Mouse (Mus musculus) limb, embryonic 12.5 days (tissue): ENCODE results near the gene Hs3st5. TPM values are rescaled to one million over a fixed set of nuclear protein-coding genes. Genes with fewer than 3 reads are reported as not detected.

Experiments
- ATAC-seq: fragments of 200-750 bp; cut with Nextera tagmentation; 2 replicates; pipeline ENCODE4 v1.8.0; 2017; ENCODE audit warnings: low read depth, moderate TSS enrichment; ENCODE audit not compliant: insufficient number of reproducible peaks, insufficient read depth, low FRiP score, low TSS enrichment
- H3K27ac ChIP-seq: fragments of 300-500 bp; sonication (generic); 2 replicates; pipeline ENCODE4 v1.5.1; 2016; ENCODE audit warnings: mild to moderate bottlenecking, moderate library complexity
- H3K27me3 ChIP-seq: fragments of 300-500 bp; sonication (generic); 2 replicates; pipeline ENCODE4 v1.6.1; 2016; ENCODE audit warnings: mild to moderate bottlenecking, moderate library complexity
- H3K36me3 ChIP-seq: fragments of 300-500 bp; sonication (generic); 2 replicates; pipeline ENCODE4 v1.6.1; 2016; ENCODE audit warnings: mild to moderate bottlenecking, moderate library complexity
- H3K4me1 ChIP-seq: fragments of 300-500 bp; sonication (generic); replicated peaks from 2 replicates; pipeline ENCODE4 v1.6.1; 2016
- H3K4me2 ChIP-seq: fragments of 300-500 bp; sonication (generic); 2 replicates; pipeline ENCODE4 v1.6.1; 2016; ENCODE audit warnings: mild to moderate bottlenecking, moderate library complexity
- H3K4me3 ChIP-seq: fragments of 300-500 bp; sonication (generic); replicated peaks from 2 replicates; pipeline ENCODE4 v1.5.1; 2016; ENCODE audit warnings: mild to moderate bottlenecking
- H3K9ac ChIP-seq: fragments of 300-500 bp; sonication (generic); replicated peaks from 2 replicates; pipeline ENCODE4 v1.6.1; 2016; ENCODE audit warnings: mild to moderate bottlenecking, moderate library complexity
- H3K9me3 ChIP-seq: fragments of 300-500 bp; sonication (generic); 2 replicates; pipeline ENCODE4 v1.6.1; 2016; ENCODE audit warnings: mild to moderate bottlenecking, moderate library complexity
- WGBS: fragments of 180-500 bp; shearing (Covaris S2); methylation state at CpG from one replicate; pipeline ENCODE4 v1.1.7; 2016; 5-methylcytosine and 5-hydroxymethylcytosine counted together
- polyA plus RNA-seq: library from polyadenylated mRNA; unstranded; fragments of >200 nt; fragmentation: Nextera tagmentation; extraction: Ambion mirVana; gene quantifications from 2 replicates; pipeline ENCODE4 v1.2.1, GENCODE M21; 2016

Gene Hs3st5
- polyA plus RNA-seq, 1 experiment from 2014 or later = 1.4 TPM

DNA sequence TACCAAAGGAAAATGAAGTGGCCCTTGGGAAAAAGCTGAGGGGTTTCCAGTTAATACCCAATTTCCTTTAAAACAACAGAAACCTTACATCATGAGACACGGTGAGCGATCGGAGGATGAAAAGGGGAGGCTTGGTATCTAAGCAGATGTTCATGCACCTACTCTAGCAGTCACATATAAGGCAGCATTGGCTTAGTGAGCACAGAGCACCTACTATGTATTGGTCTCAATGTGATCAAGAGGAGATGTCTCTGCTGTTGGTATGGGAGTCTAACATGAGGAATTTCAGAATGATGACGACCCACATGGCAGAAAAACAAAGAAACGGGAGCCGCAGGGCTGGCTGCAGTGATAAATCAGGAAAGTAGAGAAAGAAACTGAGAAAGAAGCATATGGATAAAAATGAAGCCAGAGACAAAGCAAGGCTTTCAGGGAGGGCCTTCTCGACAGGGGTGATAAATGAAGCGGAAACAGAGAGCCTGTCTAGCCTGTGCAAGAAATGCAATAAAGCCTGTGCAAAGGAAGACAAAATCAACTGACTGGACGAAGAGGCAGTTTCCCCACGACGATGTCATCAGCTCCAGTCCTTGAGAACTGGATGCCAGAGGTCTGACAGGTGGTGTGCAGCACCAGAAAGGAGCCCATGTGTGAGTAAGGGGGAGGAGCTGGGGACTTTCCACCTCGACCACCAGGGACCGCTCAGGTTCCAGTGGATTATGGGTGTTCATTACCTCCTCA is 222.9 kb downstream of the Hs3st5 start:
- Histone ChIP-seq H3K9me3 (no peaks in the 10 kb centered on the region), H3K27me3 (no peaks in the 10 kb centered on the region), H3K4me2 (no peak overlapping the region), H3K9ac (no peak overlapping the region), H3K4me3 (no peak overlapping the region), H3K4me1 (no peaks in the 10 kb centered on the region), H3K36me3 (no peaks in the 10 kb centered on the region), H3K27ac (no peak overlapping the region)
- ATAC-seq = no peak
- 62% methylated on average over 13 of the region's 13 CpGs for WGBS

DNA sequence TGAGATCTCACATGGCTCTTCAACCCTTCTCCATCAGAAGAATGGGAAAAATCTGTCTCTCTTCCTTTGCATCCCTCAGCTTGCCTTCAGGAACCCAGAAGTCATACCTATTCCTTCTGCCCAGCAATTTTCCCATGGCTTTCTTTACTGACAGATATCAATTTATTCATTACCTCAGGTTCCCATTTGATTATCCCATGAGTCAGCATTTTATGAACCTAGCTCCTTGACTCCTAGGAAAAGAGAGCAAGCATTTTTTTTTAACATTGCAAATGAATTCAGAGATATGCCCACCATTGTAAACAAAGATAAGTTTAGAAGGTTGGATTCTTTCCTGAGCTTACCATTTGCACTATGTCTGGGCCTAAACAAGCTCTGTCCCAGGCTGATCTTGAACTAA is 232.8 kb downstream of the Hs3st5 start:
- H3K27me3 ChIP-seq = no peaks in the 10 kb centered on the region

DNA sequence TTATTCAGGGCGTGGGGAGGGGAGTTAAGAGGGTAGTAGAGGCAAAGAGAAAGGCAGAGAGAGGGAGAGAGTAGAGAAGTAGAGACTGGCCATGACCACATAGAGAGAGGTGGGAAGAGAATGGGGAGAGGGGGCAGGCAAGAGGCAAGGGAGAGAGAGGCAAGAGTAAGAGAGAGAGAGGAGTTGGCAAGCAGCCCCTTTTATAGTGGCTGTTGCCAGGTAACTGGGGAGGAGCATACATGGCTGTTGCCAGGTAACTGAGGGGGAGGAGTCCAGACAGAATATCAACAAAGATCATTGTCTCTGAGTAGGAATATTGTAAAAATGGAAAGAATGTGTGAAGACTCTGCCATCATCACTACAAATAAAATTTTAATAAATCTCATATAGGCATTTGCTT is 243.4 kb downstream of the Hs3st5 start:
- no peaks in the 10 kb centered on the region for H3K36me3 ChIP-seq
- H3K9ac ChIP-seq = no peak overlapping the region
- H3K4me3 ChIP-seq = no peak overlapping the region
- 62% methylated on average over 1 of the region's 1 CpGs for WGBS
- no peaks in the 10 kb centered on the region for H3K9me3 ChIP-seq
- no peak for ATAC-seq
- no peak overlapping the region for H3K27ac ChIP-seq
- no peak overlapping the region for H3K4me2 ChIP-seq
- H3K4me1 ChIP-seq = no peaks in the 10 kb centered on the region
- H3K27me3 ChIP-seq = no peaks in the 10 kb centered on the region

More for the DNA sequence above, 232.8 kb downstream of the Hs3st5 start:
- no peak overlapping the region for H3K27ac ChIP-seq
- no peaks in the 10 kb centered on the region for H3K4me1 ChIP-seq
- H3K9ac ChIP-seq = no peak overlapping the region
- no peak overlapping the region for H3K4me2 ChIP-seq
- no peaks in the 10 kb centered on the region for H3K9me3 ChIP-seq
- no peak overlapping the region for H3K4me3 ChIP-seq
- H3K36me3 ChIP-seq = no peaks in the 10 kb centered on the region
- ATAC-seq = no peak

DNA sequence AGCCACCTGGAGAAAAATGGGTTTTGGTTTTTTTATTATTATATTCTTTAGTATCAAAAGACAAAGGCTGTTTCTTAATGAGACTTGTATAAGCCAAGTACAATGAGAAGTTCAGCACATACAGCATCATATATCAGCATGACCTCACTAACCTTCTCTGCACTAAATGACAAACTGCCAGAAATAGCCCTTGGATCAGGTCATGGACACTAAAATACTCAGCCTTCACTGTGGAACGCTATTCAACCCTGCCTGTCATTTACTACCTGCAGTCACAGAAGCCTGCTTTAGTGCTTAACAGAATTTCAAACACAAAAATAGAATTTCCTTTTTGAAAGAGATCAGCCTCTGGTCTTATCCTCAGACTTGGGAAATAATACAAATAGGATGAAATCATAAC is 247.9 kb downstream of the Hs3st5 start:
- H3K36me3 ChIP-seq = no peaks in the 10 kb centered on the region
- WGBS = 53% methylated on average over 1 of the region's 1 CpGs
- H3K4me3 ChIP-seq = no peak overlapping the region
- ATAC-seq = no peak
- no peak overlapping the region for H3K4me2 ChIP-seq
- no peaks in the 10 kb centered on the region for H3K27me3 ChIP-seq
- H3K9ac ChIP-seq = no peak overlapping the region
- H3K4me1 ChIP-seq = no peaks in the 10 kb centered on the region
- H3K27ac ChIP-seq = no peak overlapping the region
- no peaks in the 10 kb centered on the region for H3K9me3 ChIP-seq

DNA sequence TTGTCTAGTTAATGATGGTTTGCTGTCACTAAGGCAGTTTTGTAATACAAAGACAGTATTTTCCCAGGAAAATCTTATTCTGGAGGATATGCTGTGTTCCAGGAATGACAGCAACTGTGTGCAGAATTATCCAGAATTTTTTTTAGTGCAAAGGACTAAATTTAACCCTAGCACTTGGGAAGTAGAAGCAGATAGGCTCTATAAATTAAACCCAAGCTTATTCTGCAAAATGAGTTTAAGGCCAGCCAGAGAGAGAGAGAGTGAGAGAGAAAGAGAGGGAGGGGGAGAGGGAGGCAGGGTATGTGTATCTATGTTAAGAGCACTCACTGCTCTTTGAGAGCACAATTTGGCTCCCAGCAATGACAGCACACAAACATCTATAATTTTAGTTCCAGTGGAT is 267.0 kb downstream of the Hs3st5 start:
- no peaks in the 10 kb centered on the region for H3K36me3 ChIP-seq
- H3K9ac ChIP-seq = no peak overlapping the region
- H3K27ac ChIP-seq = no peak overlapping the region
- ATAC-seq = no peak
- no peak overlapping the region for H3K4me3 ChIP-seq
- no peaks in the 10 kb centered on the region for H3K9me3 ChIP-seq
- no peaks in the 10 kb centered on the region for H3K4me1 ChIP-seq
- no peak overlapping the region for H3K4me2 ChIP-seq
- H3K27me3 ChIP-seq = no peaks in the 10 kb centered on the region

DNA sequence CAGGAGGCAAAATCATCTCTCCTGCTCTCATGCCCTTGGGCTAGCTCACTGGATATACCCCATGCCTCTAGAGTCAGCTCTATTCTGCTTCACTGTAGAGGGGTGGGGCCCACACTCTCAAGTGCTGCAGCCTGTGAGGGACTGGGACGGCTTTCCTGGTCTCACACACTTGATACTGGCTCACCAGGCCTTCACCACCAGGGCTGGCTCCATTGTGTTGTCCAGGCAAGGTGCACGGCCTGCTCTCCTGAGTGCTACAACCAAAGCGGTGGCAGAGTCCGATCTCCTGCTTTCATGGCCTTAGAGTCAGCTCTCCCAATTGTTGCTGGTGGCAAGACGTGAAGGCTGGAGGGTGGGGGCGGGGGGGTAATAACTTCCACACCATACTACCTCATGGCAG is 268.3 kb downstream of the Hs3st5 start:
- WGBS = 80% methylated on average over 6 of the region's 6 CpGs
- H3K9ac ChIP-seq = no peak overlapping the region

DNA sequence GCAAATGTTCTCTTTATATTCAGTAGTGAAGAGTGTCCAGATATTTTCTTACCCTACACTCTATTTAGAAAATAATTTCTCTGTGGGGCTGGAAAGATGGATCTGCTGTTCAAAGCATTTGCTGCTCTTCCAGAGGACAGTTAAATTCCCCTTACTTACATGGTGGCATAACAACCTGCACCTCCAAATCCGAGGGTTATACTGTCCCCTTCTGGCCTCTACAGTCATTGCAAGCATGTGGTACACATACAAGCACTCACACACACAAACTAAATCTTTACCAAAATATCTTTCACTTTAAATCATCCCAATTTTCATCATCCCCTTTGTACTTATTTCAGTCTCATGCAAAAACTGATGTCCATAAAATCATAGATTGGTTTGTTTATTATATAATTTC is 275.0 kb downstream of the Hs3st5 start:
- Histone ChIP-seq H3K4me1 (no peaks in the 10 kb centered on the region), H3K4me3 (no peak overlapping the region), H3K9me3 (no peaks in the 10 kb centered on the region), H3K27me3 (no peaks in the 10 kb centered on the region), H3K9ac (no peak overlapping the region), H3K36me3 (no peaks in the 10 kb centered on the region), H3K4me2 (no peak overlapping the region), H3K27ac (no peak overlapping the region)
- WGBS = 58% methylated on average over 1 of the region's 1 CpGs
- no peak for ATAC-seq

More for the DNA sequence above, 268.3 kb downstream of the Hs3st5 start:
- ATAC-seq = no peak
- Histone ChIP-seq H3K36me3 (no peaks in the 10 kb centered on the region), H3K27me3 (no peaks in the 10 kb centered on the region), H3K4me1 (no peaks in the 10 kb centered on the region), H3K4me2 (no peak overlapping the region), H3K9me3 (no peaks in the 10 kb centered on the region), H3K27ac (no peak overlapping the region), H3K4me3 (no peak overlapping the region)

DNA sequence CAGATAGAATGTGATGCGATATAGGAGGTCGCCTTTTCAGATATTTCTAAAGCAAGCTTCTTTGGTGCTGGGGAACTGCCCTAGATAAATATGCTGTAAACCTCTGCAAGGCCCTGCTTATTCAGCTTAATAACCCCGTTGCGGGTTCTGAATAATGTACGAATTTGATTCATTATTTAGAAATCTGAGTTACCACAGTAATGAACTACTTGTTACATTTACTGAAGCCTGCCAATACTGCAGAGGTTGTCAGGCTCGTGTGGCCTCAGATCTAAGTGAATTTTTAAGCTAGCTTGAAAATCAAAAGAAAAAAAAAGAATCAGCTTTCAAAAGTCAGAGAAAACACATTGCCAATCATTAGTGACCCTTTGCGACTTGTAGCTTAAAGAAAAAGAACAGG is 280.4 kb downstream of the Hs3st5 start:
- no peak overlapping the region for H3K9ac ChIP-seq
- no peak overlapping the region for H3K4me3 ChIP-seq
- H3K36me3 ChIP-seq = no peaks in the 10 kb centered on the region
- no peaks in the 10 kb centered on the region for H3K27me3 ChIP-seq
- 78% methylated on average over 7 of the region's 7 CpGs for WGBS
- no peak overlapping the region for H3K4me2 ChIP-seq
- no peak for ATAC-seq
- H3K27ac ChIP-seq = no peak overlapping the region
- H3K9me3 ChIP-seq = no peaks in the 10 kb centered on the region
- H3K4me1 ChIP-seq = no peaks in the 10 kb centered on the region

DNA sequence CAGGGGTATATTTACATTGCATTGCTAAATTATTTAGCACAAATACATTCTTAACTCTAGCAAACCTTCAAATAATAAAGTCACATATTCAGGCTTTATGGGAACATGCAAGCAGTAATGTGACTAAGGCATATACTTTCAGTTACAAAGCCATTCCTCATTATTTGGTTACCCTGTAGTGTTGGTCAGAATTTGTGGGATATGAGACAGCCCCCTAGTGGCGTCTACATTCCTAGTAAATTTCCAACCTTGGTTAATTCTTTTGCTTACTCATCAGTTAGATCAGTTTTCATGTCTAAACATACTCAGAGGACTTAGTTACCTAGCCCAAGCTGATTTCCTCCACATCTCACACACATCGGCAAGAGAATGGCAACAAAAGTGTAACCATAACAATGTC is 285.2 kb downstream of the Hs3st5 start:
- H3K27ac ChIP-seq = no peak overlapping the region
- H3K9ac ChIP-seq = no peak overlapping the region
- H3K9me3 ChIP-seq = no peaks in the 10 kb centered on the region
- no peak overlapping the region for H3K4me3 ChIP-seq
- no peaks in the 10 kb centered on the region for H3K27me3 ChIP-seq
- no peaks in the 10 kb centered on the region for H3K4me1 ChIP-seq
- no peak overlapping the region for H3K4me2 ChIP-seq
- WGBS = 45% methylated on average over 2 of the region's 2 CpGs
- H3K36me3 ChIP-seq = no peaks in the 10 kb centered on the region
- ATAC-seq = no peak

DNA sequence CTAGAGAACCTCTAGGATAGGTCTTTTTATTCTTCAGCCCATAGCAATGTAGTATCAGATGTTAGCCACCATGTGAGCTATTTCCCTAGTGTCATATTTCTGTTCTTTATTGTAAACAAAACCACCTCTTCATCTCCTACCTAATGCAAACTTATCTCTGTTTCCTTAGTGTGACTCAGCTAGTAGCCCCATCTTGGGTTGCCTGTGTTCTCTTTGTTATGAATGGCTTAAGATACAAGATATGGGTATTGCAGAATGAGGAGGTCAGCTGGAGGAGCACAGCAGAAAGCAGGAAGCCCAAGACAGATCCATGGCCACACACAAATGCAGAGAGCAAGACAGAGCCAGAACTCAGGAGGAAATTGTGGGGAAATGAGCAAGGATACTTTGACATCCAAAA is 288.7 kb downstream of the Hs3st5 start:
- H3K27ac ChIP-seq = no peak overlapping the region
- no peak overlapping the region for H3K4me3 ChIP-seq
- no peaks in the 10 kb centered on the region for H3K4me1 ChIP-seq
- H3K36me3 ChIP-seq = no peaks in the 10 kb centered on the region
- no peak overlapping the region for H3K4me2 ChIP-seq
- no peak overlapping the region for H3K9ac ChIP-seq
- no peak for ATAC-seq
- no peaks in the 10 kb centered on the region for H3K9me3 ChIP-seq
- no peaks in the 10 kb centered on the region for H3K27me3 ChIP-seq

DNA sequence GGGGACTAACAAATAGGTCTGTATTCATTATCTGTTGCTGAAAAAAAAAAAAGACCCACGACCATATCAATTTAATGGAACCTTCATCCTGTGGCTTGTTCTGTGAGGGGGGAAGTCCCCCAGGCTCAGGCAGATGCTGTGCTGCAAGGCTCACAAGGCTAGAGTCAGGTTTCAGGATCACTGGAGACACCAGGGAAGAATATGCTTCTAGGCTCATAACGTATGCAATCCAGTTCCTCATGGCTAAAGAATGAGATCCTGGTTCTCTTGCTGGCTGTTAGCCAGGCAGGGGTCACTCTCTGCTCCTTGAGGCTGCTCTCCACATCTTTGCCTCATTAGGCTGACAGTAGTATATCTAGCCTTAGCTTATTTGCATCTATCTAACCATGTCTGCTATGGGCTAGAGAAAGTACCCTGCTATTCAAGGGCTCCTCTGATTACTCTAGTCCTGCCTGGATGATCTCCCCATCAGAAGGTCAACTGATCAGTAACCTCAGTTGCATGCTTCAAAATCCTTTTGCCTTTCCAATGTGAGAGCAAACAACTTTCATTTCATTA is 294.4 kb downstream of the Hs3st5 start:
- H3K4me3 ChIP-seq = no peak overlapping the region
- H3K9ac ChIP-seq = no peak overlapping the region
- H3K4me2 ChIP-seq = no peak overlapping the region
- no peaks in the 10 kb centered on the region for H3K36me3 ChIP-seq
- no peak overlapping the region for H3K27ac ChIP-seq
- no peak for ATAC-seq
- 34% methylated on average over 2 of the region's 2 CpGs for WGBS
- H3K9me3 ChIP-seq = no peaks in the 10 kb centered on the region
- no peaks in the 10 kb centered on the region for H3K27me3 ChIP-seq
- H3K4me1 ChIP-seq = 0 out of 2 replicates have a peak, but pooled peaks cover 3% of the 10 kb centered on the region

DNA sequence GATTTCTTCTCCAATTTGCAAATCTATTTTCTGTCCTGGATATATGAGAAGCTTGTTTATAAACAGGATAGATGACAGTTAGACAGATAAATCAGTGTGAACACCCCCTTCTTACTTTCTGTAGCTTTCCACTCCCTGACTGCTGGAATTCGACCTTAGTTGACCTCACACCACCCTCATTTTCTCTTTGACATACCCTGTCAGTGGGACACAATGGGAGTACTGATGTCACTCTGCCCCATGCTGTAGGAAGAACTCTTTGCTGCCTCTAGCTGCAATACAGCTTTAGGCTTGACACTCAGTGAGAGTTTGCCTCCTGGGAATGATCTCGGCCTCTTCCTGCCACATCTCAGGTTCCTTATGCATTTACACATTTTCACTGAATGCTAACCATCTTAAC is 297.1 kb downstream of the Hs3st5 start:
- Histone ChIP-seq H3K4me2 (no peak overlapping the region), H3K27ac (no peak overlapping the region), H3K4me3 (no peak overlapping the region), H3K9me3 (no peaks in the 10 kb centered on the region), H3K27me3 (no peaks in the 10 kb centered on the region), H3K36me3 (no peaks in the 10 kb centered on the region), H3K9ac (no peak overlapping the region), H3K4me1 (0 out of 2 replicates have a peak, but pooled peaks cover 3% of the 10 kb centered on the region)
- WGBS = 46% methylated on average over 2 of the region's 2 CpGs
- no peak for ATAC-seq
